Mouse (Mus musculus) spleen, adult 18-20 months (tissue): ENCODE results near the gene Olfr612.
"Not testable (repeated sequence)": the region's sequence is repeated elsewhere in the genome, so short reads cannot be mapped to it uniquely, and the experiment has no call there.

Experiments used
- DNase-seq, 2 experiments: peaks; one replicate each; pipeline ENCODE4 v3.0.0; 2022; ENCODE audit warnings: mixed read lengths in 2 of 2

Olfr612 gene

DNA sequence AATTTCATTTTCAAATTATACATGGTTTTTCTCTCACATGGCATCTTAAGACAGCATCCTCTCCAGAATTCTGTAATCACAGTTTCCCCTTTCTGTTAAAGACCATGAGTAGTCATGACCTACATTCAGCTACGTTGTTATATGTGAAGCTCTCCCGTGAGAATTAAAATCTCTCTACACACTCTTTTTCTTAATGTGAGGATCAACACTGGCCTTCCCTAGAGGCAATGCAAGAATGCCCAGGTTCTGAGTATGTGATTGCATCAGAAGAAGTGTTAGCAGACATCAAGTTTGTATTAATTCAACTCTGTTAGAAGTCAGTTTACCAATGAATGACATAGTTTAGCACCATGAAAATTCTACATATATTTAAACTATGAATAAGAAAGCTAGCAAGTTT, at the start of gene Olfr612:
Olfr612 (minus strand) TSS at position 101 of the 400 bp plus-strand sequence.
- DNase-seq = not testable (repeated sequence)

DNA sequence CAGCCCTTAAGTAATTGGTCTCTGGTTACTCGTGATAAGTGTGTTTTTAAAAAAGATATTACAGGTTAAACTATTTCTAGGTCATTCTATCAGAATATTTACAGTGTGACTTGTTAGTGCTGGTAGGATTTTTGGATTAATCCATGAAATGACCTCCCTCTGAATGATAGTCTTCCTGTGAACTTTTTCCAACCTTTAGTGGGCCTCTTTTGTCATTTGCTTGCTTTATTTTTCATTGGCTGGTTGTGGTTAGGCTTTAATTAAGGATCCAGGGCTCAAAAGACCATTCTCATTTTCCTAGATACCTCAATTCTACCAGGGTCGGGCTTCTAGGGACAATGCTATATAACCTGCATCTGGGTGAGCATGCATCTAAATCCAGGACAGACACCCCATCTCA, 47.3 kb upstream of the Olfr612 start, which contains the start of gene Olfr618:
Olfr618 (plus strand) TSS at position 301 of the 400 bp plus-strand sequence.
- no peak for DNase-seq

GRCm38 (mm10) chr7:103572761-103573160, 30.2 kb upstream of the Olfr612 start, which contains the start of gene Olfr617:
Olfr617 (plus strand) TSS chr7:103573061.
- no peak for DNase-seq

DNA sequence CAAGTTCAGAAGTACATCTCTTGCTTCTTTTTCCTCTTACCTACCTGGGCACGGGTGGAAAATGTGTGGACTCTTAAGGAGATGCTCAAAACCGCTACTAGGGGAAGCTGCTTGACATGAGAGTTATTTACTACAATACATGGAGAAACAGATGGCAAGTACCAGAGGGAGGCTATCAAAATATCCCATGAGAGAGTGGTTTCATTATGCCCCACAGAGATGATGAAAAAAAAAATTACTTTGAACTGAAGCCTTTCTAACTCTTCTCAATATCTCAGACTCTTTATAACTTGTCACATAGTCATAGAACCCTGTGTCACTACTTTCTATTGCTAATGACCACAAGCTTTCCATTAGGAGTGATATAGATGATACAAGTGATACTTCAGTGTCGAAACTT, 26.5 kb upstream of the Olfr612 start, which contains the start of gene Olfr616:
Olfr616 (minus strand) TSS at position 101 of the 400 bp plus-strand sequence.
- DNase-seq = no peak

DNA sequence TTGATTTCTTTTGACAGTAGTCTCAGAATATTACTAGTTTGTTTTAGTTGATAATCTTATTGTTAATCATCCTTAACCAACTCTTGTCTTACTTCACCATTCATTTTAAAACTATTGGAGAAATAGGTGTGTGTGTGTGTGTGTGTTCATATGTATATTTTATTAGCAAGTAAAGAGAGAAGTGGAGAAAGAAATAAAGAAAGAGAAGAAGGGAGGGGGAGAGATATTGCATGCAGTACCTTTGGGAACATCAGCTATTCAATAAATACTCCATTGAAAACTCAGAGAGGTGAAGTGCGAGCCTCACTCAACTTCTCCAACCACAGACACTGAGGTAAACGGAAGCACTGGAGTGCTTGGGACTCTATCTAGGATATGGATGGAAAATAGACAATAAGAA, 13.3 kb upstream of the Olfr612 start, which contains the start of gene Olfr615:
Olfr615 (plus strand) TSS at position 301 of the 400 bp plus-strand sequence.
- DNase-seq = no peak

DNA sequence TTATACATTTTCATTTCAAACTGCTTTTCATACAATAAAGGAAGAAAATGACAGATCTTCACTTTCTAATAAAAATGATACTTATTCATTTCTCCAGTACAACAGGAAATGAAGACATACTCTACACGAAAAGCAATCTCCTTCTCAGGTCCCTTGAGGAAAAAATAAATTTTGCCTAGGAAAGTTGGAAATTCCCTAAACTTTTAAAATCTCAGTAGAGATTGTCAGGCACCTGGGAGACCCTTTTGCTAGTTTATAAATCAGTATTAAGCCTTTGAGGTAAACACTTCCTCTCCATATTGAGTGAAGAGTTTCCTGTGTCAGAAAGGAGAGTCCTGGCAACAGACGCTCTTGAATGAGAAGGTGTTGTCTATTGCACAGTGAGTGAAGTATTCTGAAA, 5.3 kb upstream of the Olfr612 start, which contains the start of gene Olfr613:
Olfr613 (plus strand) TSS at position 301 of the 400 bp plus-strand sequence.
- DNase-seq = no peak

- DNase-seq = not testable (repeated sequence)
Measured at GRCm38 (mm10) chr7:103520746-103521145, 21.8 kb downstream of the Olfr612 start, which contains the start of gene Olfr611. Olfr611 (minus strand) TSS chr7:103520846.

- DNase-seq = no peak
Measured at GRCm38 (mm10) chr7:103512022-103512421, 30.5 kb downstream of the Olfr612 start, which contains the start of gene Olfr610. Olfr610 (minus strand) TSS chr7:103512122.

GRCm38 (mm10) chr7:103497962-103498361, 44.6 kb downstream of the Olfr612 start, which contains the start of gene Olfr609:
Olfr609 (minus strand) TSS chr7:103498062.
- no peak for DNase-seq
